9 mouse cellular contexts compared by ENCODE assay signal in the genomic region with DNA sequence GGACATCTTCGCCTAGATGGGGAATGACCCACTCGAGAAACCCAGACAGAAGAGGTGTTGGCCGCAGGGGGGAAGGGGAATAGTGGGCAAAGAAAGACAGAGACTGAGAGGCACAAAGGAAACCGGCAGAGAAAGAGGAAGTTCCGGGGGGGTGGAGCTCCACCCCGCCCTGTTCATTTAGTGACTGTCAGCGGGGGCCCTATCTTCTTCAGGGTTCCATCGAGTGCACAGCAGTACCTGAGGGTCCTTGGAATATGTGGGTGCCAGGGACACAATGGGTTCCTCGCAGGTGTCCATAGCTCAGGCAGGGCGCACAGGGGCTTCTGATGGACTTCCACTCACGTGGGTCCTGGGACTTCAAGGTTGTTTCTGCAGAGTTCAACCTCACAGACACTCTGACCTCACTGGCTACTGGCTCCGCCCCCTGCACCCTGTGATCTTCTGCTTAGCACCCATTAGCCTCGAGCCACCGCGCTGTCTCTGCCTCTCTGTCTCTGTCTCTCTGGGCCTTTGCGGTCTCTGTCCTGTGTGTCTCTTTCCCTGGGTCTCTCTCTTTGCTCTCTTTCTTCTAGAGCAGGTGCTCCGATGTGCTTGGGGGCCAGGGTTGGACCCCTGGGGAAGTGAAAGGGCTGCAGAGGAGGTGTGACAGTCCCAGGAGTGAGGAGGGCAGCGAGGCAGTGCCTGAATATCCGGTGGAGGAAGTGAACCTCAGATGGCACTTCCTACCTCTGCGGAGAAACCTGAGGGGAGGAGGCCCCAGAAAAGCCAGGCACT. TPM values are rescaled to one million over a fixed set of nuclear protein-coding genes. Genes with fewer than 3 reads are reported as not detected.
A peak's percentile ranks its signal among the peaks of the same experiment; 100 is the strongest.
DNase-seq lines count a peak whose midpoint lies in the region; ATAC-seq and TF ChIP-seq lines count a peak whose summit lies in the region.
"Had no signal": no experiment of that assay in that cellular context is flagged by ENCODE, and none has a peak within 500 bp of the region (broad histone marks: within the 10 kb centered on the region; RNA-seq: fewer than 3 reads in every experiment).

A gene (minus strand): TSS at position 393 of the 774 bp plus-strand sequence.

- no peak for ATAC-seq in midbrain, embryonic 16.5 days
- no peak for ATAC-seq in neural tube, embryonic 15.5 days (ENCODE audit: low FRiP score)

- TF ChIP-seq POLR2A in bone marrow, adult 2 months (IDR thresholded peaks at IDR 0.05; ENCODE audit: borderline replicate concordance, control insufficient read depth, low read depth, low read length), result peak; percentile 23; the same call in 1 of the 2 replicates

- peaks cover 7% of the 10 kb centered on the region for H3K27me3 ChIP-seq in E14TG2a.4 (ENCODE audit: insufficient read depth, low read length)
- H3K27me3 ChIP-seq in midbrain, embryonic 16.5 days (ENCODE audit: control insufficient read depth, insufficient read depth, low read depth, low read length), result peaks cover 20% of the 10 kb centered on the region
- peaks cover 42% of the 10 kb centered on the region for H3K27me3 ChIP-seq in neural tube, embryonic 15.5 days (replicated peaks)

- TF ChIP-seq CTCF in E14TG2a.4 (conservative IDR thresholded peaks at IDR 0.05; ENCODE audit: low read length), result no peak
- no peak for TF ChIP-seq CTCF in bone marrow, adult 2 months (IDR thresholded peaks at IDR 0.05; ENCODE audit: control insufficient read depth, insufficient read depth, low read length)

- no peak within 1 kb of the TSS for H3K9ac ChIP-seq in midbrain, embryonic 16.5 days (ENCODE audit: low read depth, low read length)
- H3K9ac ChIP-seq in neural tube, embryonic 15.5 days (replicated peaks), result no peak within 1 kb of the TSS

- H3K9me3 ChIP-seq in E14TG2a.4 (ENCODE audit: low read length), result no peaks in the 10 kb centered on the region
- H3K9me3 ChIP-seq in midbrain, embryonic 16.5 days (replicated peaks; ENCODE audit: control insufficient read depth, low read length, poor library complexity, severe bottlenecking), result no peaks in the 10 kb centered on the region
- H3K9me3 ChIP-seq in neural tube, embryonic 15.5 days (replicated peaks), result no peaks in the 10 kb centered on the region
- H3K9me3 ChIP-seq: neural tube, embryonic 13.5 days had no signal

- peak within 1 kb of the TSS; percentile 94 for H3K27ac ChIP-seq in bone marrow, adult 2 months (ENCODE audit: control insufficient read depth, insufficient read depth, low read depth, low read length, poor library complexity)
- H3K27ac ChIP-seq in midbrain, embryonic 16.5 days (ENCODE audit: low read length), result no peak within 1 kb of the TSS
- H3K27ac ChIP-seq in neural tube, embryonic 15.5 days (replicated peaks), result no peak within 1 kb of the TSS
- H3K27ac ChIP-seq: neural tube, embryonic 13.5 days had no signal

- WGBS in bone marrow, adult 2 months, result 3% methylated on average over 20 of the region's 20 CpGs
- WGBS in midbrain, embryonic 16.5 days, result 40% methylated on average over 20 of the region's 20 CpGs
- WGBS in neural tube, embryonic 15.5 days, result 37% methylated on average over 20 of the region's 20 CpGs

- H3K36me3 ChIP-seq in E14TG2a.4 (ENCODE audit: insufficient read depth, low read length), result no peaks in the 10 kb centered on the region
- H3K36me3 ChIP-seq in midbrain, embryonic 16.5 days (ENCODE audit: control insufficient read depth, insufficient read depth, low read length), result no peaks in the 10 kb centered on the region
- no peaks in the 10 kb centered on the region for H3K36me3 ChIP-seq in neural tube, embryonic 15.5 days
- H3K36me3 ChIP-seq: neural tube, embryonic 13.5 days had no signal

- H3K4me2 ChIP-seq in midbrain, embryonic 16.5 days (ENCODE audit: low read length), result no peak within 1 kb of the TSS
- H3K4me2 ChIP-seq in neural tube, embryonic 15.5 days, result no peak within 1 kb of the TSS

- H3K4me1 ChIP-seq in E14TG2a.4 (replicated peaks; ENCODE audit: low read depth, low read length), result peaks cover 76% of the 10 kb centered on the region
- H3K4me1 ChIP-seq in bone marrow, adult 2 months (ENCODE audit: control insufficient read depth, insufficient read depth, low read length), result peaks cover 5% of the 10 kb centered on the region; the same call in 1 of the 2 replicates
- H3K4me1 ChIP-seq in midbrain, embryonic 16.5 days (ENCODE audit: control insufficient read depth, insufficient read depth, low read length), result peaks cover 15% of the 10 kb centered on the region; the same call in 1 of the 2 replicates
- H3K4me1 ChIP-seq in neural tube, embryonic 15.5 days, result peaks cover 25% of the 10 kb centered on the region

- peak; percentile 68 for DNase-seq in liver
- peak; percentile 71 for DNase-seq in spleen, adult 12 weeks (ENCODE audit: low spot score)
- DNase-seq in adrenal gland, postnatal 25 days, result no peak
- no peak for DNase-seq in layer of hippocampus, postnatal 25 days (ENCODE audit: extremely low spot score in 1 of 2, low spot score in 1 of 2)

- H3K4me3 ChIP-seq in E14TG2a.4 (replicated peaks; ENCODE audit: low read length), result peak within 1 kb of the TSS; percentile 55
- H3K4me3 ChIP-seq in bone marrow, adult 2 months (replicated peaks; ENCODE audit: control insufficient read depth, low read depth, low read length), result peak within 1 kb of the TSS; percentile 82
- no peak within 1 kb of the TSS for H3K4me3 ChIP-seq in midbrain, embryonic 16.5 days (ENCODE audit: low read depth, low read length)
- H3K4me3 ChIP-seq in neural tube, embryonic 15.5 days (replicated peaks), result no peak within 1 kb of the TSS

RNA-seq across cellular contexts. Expression of the gene that starts here (rescaled TPM):
- 214 and 405 TPM in 2 replicates for polyA plus RNA-seq in bone marrow, adult 2 months (2011; ENCODE audit: insufficient read depth, insufficient read length, low replicate concordance, missing spikeins)
- 1.3 and 1.4 TPM in 2 replicates for polyA plus RNA-seq in midbrain, embryonic 16.5 days (2015; fragmentation: Nextera tagmentation; extraction: Ambion mirVana)
- polyA plus RNA-seq in neural tube, embryonic 15.5 days (2015; fragmentation: Nextera tagmentation; extraction: Ambion mirVana), result 1.7 and 12.4 TPM in 2 replicates
- total RNA-seq in adrenal gland, postnatal 25 days (2021), result 2.7 TPM in 2 replicates
- 1 to 10 TPM; 3.1 to 5.7 TPM for total RNA-seq in layer of hippocampus, postnatal 25 days (2021)

Comparison
In these comparisons a context has a peak if more than half of its experiments do, and no peak if none do; other contexts are left out.
1. RNA of the gene that starts here (polyA plus RNA-seq): 214 to 405 TPM in bone marrow, adult 2 months; 1.7 to 12.4 TPM in neural tube, embryonic 15.5 days and 1.3 to 1.4 TPM in midbrain, embryonic 16.5 days; every median in the first group is over 10 times any median in the second.
2. H3K4me3 ChIP-seq: peak in E14TG2a.4 (single experiment) and bone marrow, adult 2 months (single experiment); none in midbrain, embryonic 16.5 days (single experiment) and neural tube, embryonic 15.5 days (single experiment).
3. DNase-seq: peak in liver (single experiment) and spleen, adult 12 weeks (single experiment); none in adrenal gland, postnatal 25 days (single experiment) and layer of hippocampus, postnatal 25 days (0 of 2).